Mouse (Mus musculus) intestine, embryonic 16.5 days (tissue): ENCODE results near the gene Cacna1a. TPM values are rescaled to one million over a fixed set of nuclear protein-coding genes. Genes with fewer than 3 reads are reported as not detected.

Experiments
- ATAC-seq: fragments of 200-750 bp; cut with Nextera tagmentation; 2 replicates; pipeline ENCODE4 v1.8.0; 2017; ENCODE audit warnings: moderate TSS enrichment, moderate library complexity
- H3K27ac ChIP-seq: fragments of 300-500 bp; sonication (generic); 2 replicates; pipeline ENCODE4 v1.5.1; 2014; ENCODE audit warnings: mild to moderate bottlenecking, low read length
- H3K27me3 ChIP-seq: fragments of 300-500 bp; sonication (generic); replicated peaks from 2 replicates; pipeline ENCODE4 v1.6.1; 2014; ENCODE audit warnings: low read length, control low read depth, mixed read lengths; ENCODE audit not compliant: control insufficient read depth, insufficient read depth
- H3K36me3 ChIP-seq: fragments of 300-500 bp; sonication (generic); 2 replicates; pipeline ENCODE4 v1.6.1; 2014; ENCODE audit warnings: low read length, control low read depth; ENCODE audit not compliant: control insufficient read depth, insufficient read depth
- H3K4me1 ChIP-seq: fragments of 300-500 bp; sonication (generic); 2 replicates; pipeline ENCODE4 v1.6.1; 2014; ENCODE audit warnings: low read length, control low read depth, mixed read lengths; ENCODE audit not compliant: control insufficient read depth, insufficient read depth
- H3K4me2 ChIP-seq: fragments of 300-500 bp; sonication (generic); 2 replicates; pipeline ENCODE4 v1.6.1; 2014; ENCODE audit warnings: low read depth, low read length, control low read depth
- H3K4me3 ChIP-seq: fragments of 300-500 bp; sonication (generic); 2 replicates; pipeline ENCODE4 v1.5.1; 2014; ENCODE audit warnings: mild to moderate bottlenecking, low read length
- H3K9ac ChIP-seq: fragments of 300-500 bp; sonication (generic); 2 replicates; pipeline ENCODE4 v1.6.1; 2014; ENCODE audit warnings: low read depth, low read length
- H3K9me3 ChIP-seq: fragments of 300-500 bp; sonication (generic); 2 replicates; pipeline ENCODE4 v1.6.1; 2016; ENCODE audit warnings: low read length, control low read depth; ENCODE audit not compliant: control insufficient read depth
- WGBS: fragments of 180-500 bp; shearing (Covaris S2); extraction: QIAGEN DNeasy Blood & Tissue Kit; methylation state at CpG from one replicate; pipeline ENCODE4 v1.1.7; 2014; 5-methylcytosine and 5-hydroxymethylcytosine counted together
- polyA plus RNA-seq: library from polyadenylated mRNA; unstranded; fragments of >200 nt; fragmentation: Nextera tagmentation; extraction: Ambion mirVana; gene quantifications from 2 replicates; pipeline ENCODE4 v1.2.1, GENCODE M21; 2015

Cacna1a gene
- polyA plus RNA-seq, 1 experiment from 2014 or later = 2.5 TPM

- no peak for ATAC-seq
- peaks cover 34% of the 10 kb centered on the region for H3K27me3 ChIP-seq
- H3K4me3 ChIP-seq = peak overlapping the region; percentile 45
- H3K27ac ChIP-seq = no peak overlapping the region
- WGBS = under 1% methylated on average over 79 of the region's 84 CpGs
- no peaks in the 10 kb centered on the region for H3K9me3 ChIP-seq
- 0 out of 2 replicates have a peak, but pooled peaks cover 2% of the 10 kb centered on the region for H3K4me1 ChIP-seq
- peak overlapping the region; percentile 3; the same call in 1 of the 2 replicates for H3K9ac ChIP-seq
- H3K36me3 ChIP-seq = no peaks in the 10 kb centered on the region
- peak overlapping the region; percentile 70 for H3K4me2 ChIP-seq
Measured at GRCm38 (mm10) chr8:84559121-84559604, 170.9 kb downstream of the Cacna1a start.

- H3K36me3 ChIP-seq = no peaks in the 10 kb centered on the region
- WGBS = 54% methylated on average over 4 of the region's 4 CpGs
- ATAC-seq = no peak
- H3K27ac ChIP-seq = no peak overlapping the region
- H3K4me2 ChIP-seq = no peak overlapping the region
- H3K9ac ChIP-seq = no peak overlapping the region
- H3K9me3 ChIP-seq = no peaks in the 10 kb centered on the region
- H3K27me3 ChIP-seq = peaks cover 34% of the 10 kb centered on the region
- 0 out of 2 replicates have a peak, but pooled peaks cover 2% of the 10 kb centered on the region for H3K4me1 ChIP-seq
- H3K4me3 ChIP-seq = no peak overlapping the region
Measured at GRCm38 (mm10) chr8:84561698-84562097, 173.5 kb downstream of the Cacna1a start.

- Histone ChIP-seq H3K9me3 (no peaks in the 10 kb centered on the region), H3K4me1 (0 out of 2 replicates have a peak, but pooled peaks cover 1% of the 10 kb centered on the region), H3K27me3 (peaks cover 15% of the 10 kb centered on the region), H3K4me3 (no peak overlapping the region), H3K27ac (no peak overlapping the region), H3K4me2 (no peak overlapping the region), H3K36me3 (no peaks in the 10 kb centered on the region), H3K9ac (no peak overlapping the region)
- no peak for ATAC-seq
- 67% methylated on average over 1 of the region's 1 CpGs for WGBS
Measured at GRCm38 (mm10) chr8:84564042-84564441, 175.8 kb downstream of the Cacna1a start.

DNA sequence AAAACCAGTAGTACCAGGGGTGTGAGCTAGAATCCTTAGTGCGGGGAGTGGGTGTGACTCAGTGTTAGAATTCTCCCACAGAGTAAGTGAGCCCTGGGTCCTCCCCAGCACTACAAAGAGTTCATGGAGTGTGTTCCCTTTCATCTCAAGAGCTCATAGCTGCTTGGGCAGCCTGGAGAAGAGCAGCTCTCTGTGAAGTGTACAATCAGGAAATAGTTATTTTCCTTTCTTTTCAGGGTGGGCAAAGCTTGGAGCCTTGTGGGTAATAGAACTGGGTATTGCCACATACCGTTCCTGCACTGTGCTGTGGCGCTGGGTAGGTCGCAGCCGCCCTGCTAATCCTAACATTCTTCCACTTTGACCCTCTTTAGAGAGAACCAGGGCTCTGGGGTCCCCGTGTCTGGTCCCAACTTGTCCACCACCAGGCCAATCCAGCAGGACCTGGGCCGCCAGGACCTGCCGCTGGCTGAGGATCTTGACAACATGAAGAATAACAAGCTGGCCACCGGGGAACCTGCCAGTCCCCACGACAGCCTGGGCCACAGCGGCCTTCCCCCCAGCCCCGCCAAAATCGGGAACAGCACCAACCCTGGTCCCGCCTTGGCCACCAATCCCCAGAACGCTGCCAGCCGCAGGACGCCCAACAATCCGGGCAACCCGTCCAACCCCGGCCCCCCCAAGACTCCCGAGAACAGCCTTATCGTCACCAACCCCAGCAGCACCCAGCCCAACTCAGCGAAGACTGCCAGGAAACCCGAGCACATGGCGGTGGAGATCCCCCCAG is 177.5 kb downstream of the Cacna1a start:
- no peaks in the 10 kb centered on the region for H3K36me3 ChIP-seq
- H3K9ac ChIP-seq = no peak overlapping the region
- WGBS = 71% methylated on average over 25 of the region's 25 CpGs
- ATAC-seq = no peak
- no peaks in the 10 kb centered on the region for H3K4me1 ChIP-seq
- H3K4me2 ChIP-seq = no peak overlapping the region
- H3K4me3 ChIP-seq = no peak overlapping the region
- peaks cover under 1% of the 10 kb centered on the region; the same call in 1 of the 2 replicates for H3K27me3 ChIP-seq
- no peak overlapping the region for H3K27ac ChIP-seq
- no peaks in the 10 kb centered on the region for H3K9me3 ChIP-seq

- no peak overlapping the region for H3K4me3 ChIP-seq
- no peak overlapping the region for H3K4me2 ChIP-seq
- WGBS = 75% methylated on average over 12 of the region's 12 CpGs
Measured at GRCm38 (mm10) chr8:84566816-84567413, 178.7 kb downstream of the Cacna1a start.

DNA sequence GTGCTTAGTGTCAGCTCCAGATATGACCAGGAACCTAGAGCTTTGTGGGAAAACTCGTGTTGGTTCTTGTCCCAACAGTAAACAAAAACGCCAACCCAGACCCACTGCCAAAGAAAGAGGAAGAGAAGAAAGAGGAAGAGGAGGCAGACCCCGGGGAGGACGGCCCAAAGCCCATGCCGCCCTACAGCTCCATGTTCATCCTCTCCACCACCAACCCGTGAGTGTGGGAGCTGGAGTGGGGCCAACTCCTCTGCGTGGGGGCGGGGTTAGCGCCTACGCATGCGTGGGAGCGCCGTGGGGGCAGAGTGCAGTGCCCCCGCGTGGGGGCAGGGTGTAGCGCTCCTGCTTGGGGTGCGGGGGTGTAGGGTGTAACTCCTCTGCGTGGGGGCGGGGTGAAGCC is 179.3 kb downstream of the Cacna1a start:
- no peaks in the 10 kb centered on the region for H3K27me3 ChIP-seq
- no peak overlapping the region for H3K9ac ChIP-seq
- no peaks in the 10 kb centered on the region for H3K9me3 ChIP-seq
- no peaks in the 10 kb centered on the region for H3K36me3 ChIP-seq
- ATAC-seq = no peak
- no peaks in the 10 kb centered on the region for H3K4me1 ChIP-seq
- no peak overlapping the region for H3K4me2 ChIP-seq
- 69% methylated on average over 19 of the region's 19 CpGs for WGBS
- no peak overlapping the region for H3K4me3 ChIP-seq
- H3K27ac ChIP-seq = no peak overlapping the region

More at GRCm38 (mm10) chr8:84566816-84567413, 178.7 kb downstream of the Cacna1a start:
- no peaks in the 10 kb centered on the region for H3K9me3 ChIP-seq
- no peaks in the 10 kb centered on the region for H3K36me3 ChIP-seq
- no peak overlapping the region for H3K27ac ChIP-seq
- ATAC-seq = no peak
- no peaks in the 10 kb centered on the region for H3K27me3 ChIP-seq
- no peaks in the 10 kb centered on the region for H3K4me1 ChIP-seq
- H3K9ac ChIP-seq = no peak overlapping the region

DNA sequence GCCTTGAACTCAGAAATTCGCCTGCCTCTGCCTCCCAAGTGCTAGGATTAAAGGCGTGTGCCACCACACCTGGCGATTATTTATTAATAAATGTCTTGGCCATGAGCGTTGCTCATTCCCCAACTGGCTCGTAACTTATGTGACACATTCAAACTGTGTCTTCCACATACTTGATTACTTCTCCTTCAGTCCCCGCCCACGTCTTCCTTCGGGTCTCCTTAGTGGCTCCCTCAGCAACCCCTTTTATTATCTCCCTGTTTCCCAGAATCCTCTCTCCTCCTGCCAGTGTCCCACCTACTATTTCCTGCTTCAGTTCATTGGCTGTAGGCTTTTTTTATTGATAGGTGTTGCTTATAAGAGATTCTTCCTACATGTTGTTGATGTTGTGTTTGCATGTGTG is 180.5 kb downstream of the Cacna1a start:
- 81% methylated on average over 8 of the region's 8 CpGs for WGBS
- H3K36me3 ChIP-seq = no peaks in the 10 kb centered on the region
- no peak overlapping the region for H3K4me2 ChIP-seq
- no peak overlapping the region for H3K9ac ChIP-seq
- no peaks in the 10 kb centered on the region for H3K9me3 ChIP-seq
- H3K27ac ChIP-seq = no peak overlapping the region
- no peaks in the 10 kb centered on the region for H3K4me1 ChIP-seq
- no peak overlapping the region for H3K4me3 ChIP-seq
- no peaks in the 10 kb centered on the region for H3K27me3 ChIP-seq
- no peak for ATAC-seq

DNA sequence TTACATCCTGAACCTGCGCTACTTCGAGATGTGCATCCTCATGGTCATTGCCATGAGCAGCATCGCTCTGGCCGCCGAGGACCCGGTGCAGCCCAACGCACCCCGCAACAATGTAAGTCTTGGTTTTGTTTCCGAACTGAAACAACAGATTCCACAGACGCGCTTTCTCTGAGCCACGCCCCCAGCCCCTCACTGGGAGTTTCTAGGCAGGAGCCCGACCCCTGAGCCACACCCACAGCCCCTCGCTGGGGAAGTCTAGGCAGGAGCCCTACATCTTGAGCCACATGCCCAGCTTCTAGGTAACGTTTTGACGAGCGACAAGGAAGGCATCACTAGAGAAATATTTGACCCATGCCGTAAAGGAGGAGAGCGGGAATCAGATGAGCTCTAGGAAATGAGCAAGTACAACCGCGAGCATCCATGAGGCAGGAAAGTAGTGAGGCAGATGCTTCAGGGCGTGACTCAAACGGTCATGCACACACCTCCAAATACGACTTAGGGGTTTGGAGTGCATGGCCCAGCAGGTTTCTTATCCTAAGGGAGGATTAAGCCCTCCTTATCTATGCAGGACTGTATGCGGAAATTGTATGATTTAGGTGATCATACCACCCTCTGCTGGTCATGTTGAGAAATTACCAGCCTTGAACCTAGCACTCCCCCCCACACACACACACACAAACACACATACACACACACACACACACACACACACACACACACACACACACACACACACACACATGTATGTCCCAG is 181.9 kb downstream of the Cacna1a start:
- 38% methylated on average over 25 of the region's 25 CpGs for WGBS
- Histone ChIP-seq H3K36me3 (no peaks in the 10 kb centered on the region), H3K4me3 (no peak overlapping the region), H3K4me1 (no peaks in the 10 kb centered on the region), H3K27ac (no peak overlapping the region), H3K9me3 (no peaks in the 10 kb centered on the region), H3K27me3 (no peaks in the 10 kb centered on the region), H3K4me2 (peak overlapping the region; percentile 28; the same call in 1 of the 2 replicates), H3K9ac (no peak overlapping the region)
- ATAC-seq = no peak

- Histone ChIP-seq H3K36me3 (no peaks in the 10 kb centered on the region), H3K4me1 (no peaks in the 10 kb centered on the region), H3K9ac (no peak overlapping the region), H3K27ac (no peak overlapping the region), H3K4me3 (no peak overlapping the region), H3K27me3 (no peaks in the 10 kb centered on the region), H3K4me2 (no peak overlapping the region), H3K9me3 (no peaks in the 10 kb centered on the region)
- 85% methylated on average over 4 of the region's 4 CpGs for WGBS
- no peak for ATAC-seq
Measured at GRCm38 (mm10) chr8:84577432-84577831, 189.2 kb downstream of the Cacna1a start.
